Mouse (Mus musculus) adrenal gland, postnatal 14 days (tissue): ENCODE data around the gene Dhrs4. TPM values are rescaled to one million over a fixed set of nuclear protein-coding genes. Genes with fewer than 3 reads are reported as not detected.

ENCODE experiments used
- DNase-seq: peaks from one replicate; pipeline ENCODE4 v3.0.0; 2021; ENCODE audit warnings: mixed read lengths
- total RNA-seq: library from RNA; stranded (reverse); gene quantifications from 2 replicates; pipeline ENCODE4 v1.2.3, GENCODE M21; 2021

Dhrs4 gene
- total RNA-seq, 1 experiment from 2014 or later, result 149 TPM

GRCm38 (mm10) chr14:55484430-55485085 is 6.0 kb downstream of the Dhrs4 start:
- no peak for DNase-seq

DNA sequence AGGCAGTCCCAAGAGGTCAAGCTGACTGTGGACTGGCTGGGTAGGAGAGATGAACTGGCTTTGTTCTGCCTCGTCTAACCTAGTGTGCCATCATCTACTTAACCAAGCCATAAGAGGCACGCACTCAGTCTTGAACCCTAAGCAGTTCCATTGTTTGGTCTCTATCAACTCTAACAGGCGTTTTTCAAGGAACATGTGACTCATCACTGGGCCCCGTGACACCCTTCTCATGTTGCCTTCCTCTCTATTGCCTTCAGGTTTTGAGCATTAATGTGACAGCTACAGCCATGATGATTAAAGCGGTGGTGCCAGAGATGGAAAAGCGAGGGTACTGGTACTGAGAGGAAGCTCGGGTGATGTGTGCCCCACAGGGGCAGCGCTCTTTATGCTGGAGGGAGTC is 8.3 kb downstream of the Dhrs4 start:
- no peak for DNase-seq

- DNase-seq, result peak; percentile 77
These were observed 12.0 kb downstream of the Dhrs4 start, which contains the start of gene Carmil3 for GRCm38 (mm10) chr14:55490361-55491201. Gene Carmil3, plus strand, starts transcription at chr14:55490651.

DNA sequence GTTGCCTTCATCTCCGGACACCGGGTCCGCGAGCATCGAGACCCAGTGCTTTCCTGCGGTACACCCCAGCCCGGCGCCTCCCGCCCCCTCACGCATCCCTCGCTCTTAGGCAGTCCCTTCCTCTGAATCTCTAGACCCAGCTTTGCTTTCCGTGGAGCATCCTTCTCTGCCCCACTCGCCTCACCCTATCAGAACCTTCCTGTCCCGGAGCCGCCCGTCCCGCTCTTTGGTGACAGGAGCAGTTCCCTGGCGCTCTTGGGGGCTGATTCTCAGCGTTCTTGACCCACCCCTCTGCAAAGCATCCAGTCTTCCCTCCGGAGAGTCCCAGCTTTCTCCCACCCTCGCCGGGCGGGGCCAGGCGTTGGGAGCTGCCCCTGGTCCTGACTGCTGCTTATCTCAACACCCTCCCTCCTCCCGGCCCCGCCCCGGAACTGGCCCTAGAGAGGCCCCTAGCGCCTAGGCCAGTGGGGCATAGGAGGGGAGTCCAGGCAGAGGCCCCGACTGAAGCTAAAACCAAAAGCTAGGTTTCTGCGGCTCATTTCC is 12.8 kb downstream of the Dhrs4 start:
- DNase-seq, result peak; percentile 79

DNA sequence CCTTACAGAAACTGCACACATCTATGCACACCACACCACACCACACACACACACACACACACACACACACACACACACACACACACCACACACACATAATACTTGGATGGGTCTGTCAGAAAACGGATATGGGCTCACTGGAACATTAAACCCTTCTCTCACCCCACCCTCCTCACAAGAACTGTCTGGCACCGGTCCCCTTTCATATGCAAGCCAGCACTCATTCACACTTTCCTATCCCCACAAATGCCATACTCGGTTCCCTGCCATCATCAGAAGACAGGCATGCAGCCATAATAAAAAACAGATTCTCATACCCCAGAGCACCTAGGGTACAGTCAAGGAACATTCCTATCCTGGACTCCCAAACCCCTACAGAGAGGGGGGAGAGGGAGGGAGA is 13.5 kb downstream of the Dhrs4 start:
- DNase-seq, result no peak

DNA sequence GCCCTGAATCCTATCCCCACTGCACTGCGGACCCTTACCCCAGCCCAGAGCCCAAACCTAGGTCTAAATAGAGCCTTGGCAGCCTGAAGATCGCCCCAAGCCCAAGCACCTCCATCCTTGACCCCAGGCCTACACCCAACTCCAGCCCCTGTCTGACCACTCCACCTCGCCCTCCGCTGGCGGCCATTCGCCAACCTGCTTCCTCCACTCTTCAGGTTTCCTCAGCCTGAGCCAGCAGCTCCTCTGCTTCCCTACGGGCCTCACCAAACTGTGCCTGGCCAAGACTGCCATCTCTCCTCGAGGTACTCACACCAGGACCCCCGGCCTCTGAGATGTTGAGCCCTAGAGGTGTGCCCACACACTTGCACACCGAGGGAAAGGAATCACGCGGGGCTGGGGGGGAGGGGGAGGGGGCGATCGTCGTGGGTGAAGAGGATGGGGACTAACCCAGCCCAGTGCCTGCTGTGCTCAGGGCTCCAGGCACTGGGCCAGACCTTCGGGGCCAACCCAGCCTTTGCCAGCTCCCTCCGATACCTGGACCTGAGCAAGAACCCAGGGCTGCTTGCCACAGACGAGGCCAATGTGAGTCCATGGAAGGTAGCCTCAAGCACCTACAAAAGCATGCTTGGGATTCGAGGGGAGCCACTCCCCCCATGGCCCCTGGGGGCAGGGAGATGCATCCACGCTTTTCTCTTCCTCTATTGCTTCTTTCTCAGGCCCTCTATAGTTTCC is 17.1 kb downstream of the Dhrs4 start:
- DNase-seq, result no peak

DNA sequence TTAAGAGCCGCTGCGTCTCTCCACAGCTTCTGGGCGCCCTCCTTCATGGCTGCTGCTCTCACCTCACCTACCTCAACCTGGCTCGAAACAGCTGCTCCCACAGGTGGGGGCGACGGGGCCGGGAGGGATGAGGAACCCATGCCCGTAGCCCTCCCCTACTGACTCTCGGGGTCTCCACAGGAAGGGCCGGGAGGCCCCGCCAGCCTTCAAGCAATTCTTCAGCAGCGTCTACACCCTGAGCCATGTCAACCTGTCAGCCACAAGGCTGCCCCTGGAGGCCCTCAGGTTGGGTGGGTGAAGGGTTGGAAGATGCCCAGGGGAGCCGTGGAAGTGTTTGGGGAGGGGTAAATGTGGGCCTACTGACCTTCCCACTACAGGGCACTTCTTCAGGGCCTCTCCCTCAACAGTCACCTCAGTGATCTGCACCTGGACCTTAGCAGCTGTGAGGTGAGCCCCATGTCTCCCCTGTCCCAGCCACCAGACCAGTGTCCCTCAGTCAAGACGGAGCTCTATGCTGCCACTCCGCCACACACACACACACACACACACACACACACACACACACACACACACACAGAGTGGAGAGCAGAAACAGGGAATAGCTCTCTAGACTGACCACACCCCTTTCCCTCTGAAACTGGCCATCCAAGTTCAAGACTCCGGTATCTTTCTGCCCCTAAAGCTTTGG is 18.3 kb downstream of the Dhrs4 start:
- DNase-seq, result no peak

- DNase-seq, result peak; percentile 93
These were observed 18.9 kb downstream of the Dhrs4 start for GRCm38 (mm10) chr14:55497449-55497821.

DNA sequence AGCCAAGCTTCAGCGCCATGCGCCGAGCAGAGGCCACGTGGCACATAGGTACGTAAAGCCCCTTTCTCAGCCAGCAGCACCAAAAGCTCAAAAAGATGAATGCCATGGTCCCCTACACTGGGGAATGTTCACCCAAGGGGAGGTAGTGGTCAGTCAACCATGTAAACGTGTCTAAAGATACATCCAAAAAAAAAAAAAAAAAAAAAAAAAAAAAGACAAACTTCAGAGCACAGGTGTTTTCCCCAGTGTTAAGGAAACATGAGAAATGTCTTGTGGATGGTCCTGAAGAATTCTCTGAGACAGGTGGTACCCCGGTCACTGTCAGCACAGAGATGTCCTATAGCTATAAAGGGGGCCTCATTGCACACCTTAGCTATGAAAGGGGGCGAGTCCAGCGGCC is 27.1 kb downstream of the Dhrs4 start:
- no peak for DNase-seq

DNA sequence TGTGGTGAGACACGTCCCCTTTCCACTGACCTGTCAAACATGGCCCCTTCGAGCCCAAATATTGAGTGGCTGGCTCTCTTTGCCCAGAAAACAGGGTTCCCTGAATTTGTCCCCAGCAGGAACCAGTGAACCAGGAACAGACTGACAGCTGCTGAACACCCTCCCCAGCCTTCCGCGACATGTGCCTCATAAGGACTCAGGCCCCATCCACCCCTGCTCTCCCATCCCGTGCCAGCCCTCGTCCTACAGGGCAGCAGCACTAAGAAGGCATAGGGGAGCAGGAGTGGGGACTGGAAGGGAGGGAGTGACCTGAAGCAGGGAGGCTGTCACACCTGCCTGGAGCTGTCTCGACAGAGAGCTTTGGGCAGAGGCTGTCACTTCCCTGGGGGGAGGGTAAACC is 29.2 kb downstream of the Dhrs4 start:
- DNase-seq, result no peak

GRCm38 (mm10) chr14:55509540-55509939 is 31.0 kb downstream of the Dhrs4 start:
- no peak for DNase-seq

DNA sequence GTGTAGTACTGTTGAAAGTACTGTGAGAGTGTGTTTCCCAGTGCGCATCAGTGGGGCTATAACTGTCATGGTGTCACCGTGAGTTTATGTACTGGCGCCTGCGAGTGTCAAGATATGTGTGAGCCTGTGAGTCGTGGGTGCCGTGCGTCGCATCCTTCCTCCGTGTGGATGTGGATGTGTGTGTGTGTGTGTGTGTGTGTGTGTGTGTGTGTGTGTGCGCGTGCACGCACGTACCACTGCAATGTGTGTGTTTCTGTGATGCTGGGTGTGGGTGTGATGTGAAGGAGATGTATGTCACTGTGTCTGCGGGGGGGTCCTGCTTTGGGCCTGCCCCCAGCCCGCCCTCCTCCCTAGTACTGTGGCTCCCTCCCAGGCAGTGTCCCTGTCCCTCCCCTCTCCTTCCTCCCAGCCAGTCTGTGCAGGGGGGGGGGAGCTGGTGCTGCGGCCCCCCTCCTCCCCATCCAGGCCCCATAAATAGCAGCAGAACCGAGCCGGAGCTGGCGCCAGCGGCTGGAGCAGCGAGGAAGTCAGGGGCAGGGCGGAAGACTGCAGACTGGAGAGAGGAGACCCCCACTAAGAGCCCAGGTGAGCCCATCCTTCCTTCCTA is 31.7 kb downstream of the Dhrs4 start, which contains the start of gene Cpne6:
Cpne6 (plus strand) TSS at position 321 of the 607 bp plus-strand sequence.
- no peak for DNase-seq

- DNase-seq, result no peak
These were observed 32.5 kb downstream of the Dhrs4 start for GRCm38 (mm10) chr14:55511037-55511436.

GRCm38 (mm10) chr14:55513927-55514326 is 35.4 kb downstream of the Dhrs4 start:
- no peak for DNase-seq

GRCm38 (mm10) chr14:55515846-55516245 is 37.3 kb downstream of the Dhrs4 start:
- no peak for DNase-seq

- DNase-seq, result no peak
These were observed 40.3 kb downstream of the Dhrs4 start for GRCm38 (mm10) chr14:55518897-55519296.

GRCm38 (mm10) chr14:55519604-55520003 is 41.0 kb downstream of the Dhrs4 start:
- no peak for DNase-seq

DNA sequence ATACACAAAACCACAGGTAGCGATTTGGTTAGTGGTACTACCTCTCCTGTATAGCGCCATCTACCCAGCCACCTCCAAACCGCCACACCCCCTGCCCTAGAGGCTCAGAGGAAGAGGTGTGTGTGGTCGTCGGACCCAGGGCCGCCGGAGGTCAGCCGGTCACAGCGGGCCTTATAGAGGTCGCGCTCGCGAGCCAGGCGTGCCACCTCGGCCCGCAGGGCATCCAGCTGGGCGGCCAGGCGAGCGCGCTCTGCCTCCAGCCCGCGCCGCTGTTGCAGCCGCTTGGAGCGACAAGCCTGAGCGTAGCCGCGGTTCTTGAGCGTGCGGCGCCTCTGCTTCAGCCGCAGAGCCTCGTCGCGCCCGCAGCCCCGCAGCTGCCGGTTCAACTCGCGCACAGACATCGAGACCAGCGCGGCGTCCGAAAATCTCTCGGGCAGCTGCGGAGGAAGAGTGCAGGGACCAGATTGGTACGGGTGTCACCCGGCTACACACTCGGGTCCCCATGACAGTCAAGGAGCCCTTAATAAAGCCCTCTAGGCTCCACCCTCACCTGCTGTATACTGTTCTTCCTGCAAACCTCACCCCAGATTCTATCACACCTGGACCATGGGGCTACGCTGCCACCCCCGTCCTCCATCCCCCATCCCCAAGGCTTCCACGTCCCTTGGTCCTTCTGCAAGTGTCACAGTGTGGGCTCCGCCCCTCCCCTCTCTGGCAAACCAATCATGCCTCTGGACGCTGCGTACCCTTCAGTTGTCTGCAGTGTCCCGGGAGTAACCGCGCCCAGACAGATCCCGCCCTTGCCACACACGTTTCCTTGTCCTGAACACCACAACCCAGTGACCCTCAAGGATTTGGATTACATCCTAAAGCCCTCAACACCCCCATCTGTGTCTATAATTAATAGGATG is 42.1 kb downstream of the Dhrs4 start:
- DNase-seq, result peak; percentile 49

DNA sequence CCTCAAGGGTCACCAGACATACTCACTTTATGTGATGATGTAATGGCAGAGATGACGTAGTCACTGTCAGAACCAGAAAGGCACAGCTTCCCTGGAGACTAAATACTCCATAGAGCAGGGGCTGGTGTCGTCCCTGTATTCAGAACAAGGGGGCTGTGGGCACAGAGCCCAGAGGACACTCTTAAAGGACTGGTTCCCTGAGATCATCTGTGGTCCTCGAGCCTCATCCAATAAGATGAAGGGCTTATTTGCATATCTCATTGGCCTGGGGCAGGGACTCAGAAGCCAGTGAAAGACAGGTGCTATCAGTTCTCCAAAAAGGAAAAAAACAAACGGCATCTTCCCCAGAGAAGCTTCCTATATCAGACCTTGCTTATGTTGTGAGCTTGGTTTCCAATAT is 45.5 kb downstream of the Dhrs4 start:
- DNase-seq, result no peak

DNA sequence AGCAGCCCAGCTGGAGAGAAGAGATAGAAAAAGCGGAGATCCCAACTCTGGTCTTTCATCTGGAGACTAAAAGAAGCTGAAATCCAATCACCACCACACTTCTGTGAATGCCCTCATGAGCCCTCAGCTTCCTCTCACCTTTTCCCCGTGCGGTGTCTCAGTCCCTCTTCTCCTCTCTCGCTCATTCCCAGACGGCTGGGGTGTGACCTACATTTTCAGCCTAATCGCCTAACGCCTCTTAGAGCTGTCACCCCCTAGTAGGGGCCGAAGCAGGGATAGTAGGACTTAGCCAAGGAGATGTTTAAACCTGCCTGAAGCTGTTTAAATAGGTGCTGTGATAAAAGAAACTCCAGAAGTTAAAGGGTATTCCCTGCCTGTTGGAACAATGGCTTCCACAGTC is 46.2 kb downstream of the Dhrs4 start, which contains the start of gene Nrl:
Nrl (minus strand) TSS at position 197 of the 400 bp plus-strand sequence.
- DNase-seq, result no peak
